Mouse (Mus musculus) myocyte (in vitro differentiated cells): ENCODE results near the gene March6. TPM values are rescaled to one million over a fixed set of nuclear protein-coding genes. Genes with fewer than 3 reads are reported as not detected.

ENCODE experiments used
- H3K27me3 ChIP-seq: one replicate; pipeline ENCODE4 v1.6.1; 2011; ENCODE audit not compliant: control insufficient read depth, insufficient read depth, insufficient read length
- H3K36me3 ChIP-seq: one replicate; pipeline ENCODE4 v1.6.1; 2011; ENCODE audit not compliant: control insufficient read depth, insufficient read depth
- H3K4me2 ChIP-seq: one replicate; pipeline ENCODE4 v1.6.1; 2011; ENCODE audit warnings: low read depth, control low read depth
- H3K4me3 ChIP-seq: one replicate; pipeline ENCODE4 v1.5.1; 2011; ENCODE audit warnings: mild to moderate bottlenecking, control low read depth, moderate library complexity
- H3K79me2 ChIP-seq: one replicate; pipeline ENCODE4 v1.6.1; 2011; ENCODE audit not compliant: control insufficient read depth, insufficient read depth
- H3ac ChIP-seq: one replicate; pipeline ENCODE4 v1.6.1; 2011; ENCODE audit not compliant: control insufficient read depth, insufficient read length
- CEBPB ChIP-seq: IDR thresholded peaks from 2 replicates; pipeline ENCODE4 v1.6.1; 2011; ENCODE audit warnings: mild to moderate bottlenecking, moderate library complexity; ENCODE audit not compliant: poor library complexity, insufficient read depth, severe bottlenecking
- E2F4 ChIP-seq: IDR thresholded peaks from one replicate; pipeline ENCODE4 v1.6.1; 2011; ENCODE audit warnings: mild to moderate bottlenecking, control low read depth, moderate library complexity; ENCODE audit not compliant: insufficient read depth
- MAX ChIP-seq: IDR thresholded peaks from one replicate; pipeline ENCODE4 v1.6.1; 2011; ENCODE audit warnings: low read depth, mild to moderate bottlenecking, control low read depth
- MYOD1 ChIP-seq, 3 experiments: IDR thresholded peaks; one replicate each; pipeline ENCODE4 v1.6.1; 2011; ENCODE audit warnings: control low read depth in 2 of 3, low read depth in 2 of 3, mild to moderate bottlenecking in 2 of 3, moderate library complexity in 1 of 3; ENCODE audit not compliant: insufficient read length in 2 of 3, control insufficient read depth in 1 of 3
- MYOG ChIP-seq, 3 experiments: IDR thresholded peaks; one replicate each; pipeline ENCODE4 v1.6.1; 2011; ENCODE audit warnings: control low read depth in 2 of 3, low read depth in 2 of 3, mild to moderate bottlenecking in 2 of 3; ENCODE audit not compliant: insufficient read length in 2 of 3, control insufficient read depth in 1 of 3, insufficient read depth in 1 of 3
- POLR2A ChIP-seq: IDR thresholded peaks from one replicate; pipeline ENCODE4 v1.6.1; 2011; ENCODE audit warnings: low read depth, mild to moderate bottlenecking, control low read depth, moderate library complexity; ENCODE audit not compliant: insufficient read length
- POLR2AphosphoS2 ChIP-seq: IDR thresholded peaks from one replicate; pipeline ENCODE4 v1.6.1; 2011; ENCODE audit warnings: low read depth, control low read depth; ENCODE audit not compliant: insufficient read length
- REST ChIP-seq: IDR thresholded peaks from one replicate; pipeline ENCODE4 v1.6.1; 2011; ENCODE audit warnings: mild to moderate bottlenecking, control low read depth, moderate library complexity; ENCODE audit not compliant: insufficient read depth, insufficient read length
- SRF ChIP-seq: IDR thresholded peaks from one replicate; pipeline ENCODE4 v1.6.1; 2011; ENCODE audit warnings: low read depth; ENCODE audit not compliant: control insufficient read depth, insufficient read length
- TCF12 ChIP-seq: IDR thresholded peaks from one replicate; pipeline ENCODE4 v1.6.1; 2011; ENCODE audit warnings: mild to moderate bottlenecking, control low read depth; ENCODE audit not compliant: poor library complexity, insufficient read depth, severe bottlenecking
- TCF3 ChIP-seq: IDR thresholded peaks from one replicate; pipeline ENCODE4 v1.6.1; 2011; ENCODE audit warnings: low read depth, control low read depth; ENCODE audit not compliant: insufficient read length
- USF1 ChIP-seq: IDR thresholded peaks from one replicate; pipeline ENCODE4 v1.6.1; 2011; ENCODE audit warnings: low read depth, mild to moderate bottlenecking, control low read depth, moderate library complexity
- polyA plus RNA-seq: library from polyadenylated mRNA; unstranded; fragments of >200 nt; fragmentation: generic; extraction: Trizol; gene quantifications from one replicate; pipeline ENCODE4 v1.2.1, GENCODE M21; 2012; ENCODE audit warnings: missing spikeins

The March6 gene
- polyA plus RNA-seq, 1 experiment, result 37.2 TPM

DNA sequence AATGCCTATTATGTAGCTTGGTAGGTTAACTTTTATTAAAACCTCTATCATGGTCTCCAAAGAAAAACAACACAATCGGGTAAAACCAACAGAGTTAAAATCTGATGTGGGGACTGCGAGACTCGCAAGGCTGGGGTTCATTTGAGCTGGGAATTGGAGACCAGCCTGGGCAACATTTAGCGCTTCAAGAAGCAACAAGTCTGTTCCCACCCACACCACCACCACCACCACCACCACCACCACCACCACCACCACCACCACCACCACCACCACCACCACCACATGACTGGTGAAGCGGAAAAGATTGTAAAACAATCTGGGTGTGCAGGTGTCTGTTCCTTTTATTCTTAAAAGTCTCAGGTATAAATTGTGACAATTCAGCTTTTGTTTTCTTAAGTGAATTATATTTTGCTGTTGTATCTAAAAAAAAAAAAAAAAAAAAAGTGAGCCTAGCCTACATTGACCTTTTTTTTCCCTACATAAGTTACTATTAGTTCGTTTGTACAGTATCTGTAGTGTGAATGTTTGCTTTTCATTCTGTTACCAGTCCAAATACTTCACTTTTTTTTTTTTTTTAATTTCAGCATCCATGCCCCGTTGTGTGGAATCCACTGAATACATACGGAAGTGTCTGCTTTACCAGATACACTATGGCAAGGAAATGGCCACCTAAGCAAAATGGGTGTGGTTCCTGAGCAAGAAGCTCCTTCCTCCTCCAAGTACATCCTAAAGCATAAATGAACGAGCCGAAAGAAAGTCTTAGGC is 76.6 kb downstream of the March6 start:
- Histone ChIP-seq H3K27me3 (no peaks in the 10 kb centered on the region), H3K4me3 (peak overlapping the region; percentile 45), H3K4me2 (peak overlapping the region; percentile 98)

DNA sequence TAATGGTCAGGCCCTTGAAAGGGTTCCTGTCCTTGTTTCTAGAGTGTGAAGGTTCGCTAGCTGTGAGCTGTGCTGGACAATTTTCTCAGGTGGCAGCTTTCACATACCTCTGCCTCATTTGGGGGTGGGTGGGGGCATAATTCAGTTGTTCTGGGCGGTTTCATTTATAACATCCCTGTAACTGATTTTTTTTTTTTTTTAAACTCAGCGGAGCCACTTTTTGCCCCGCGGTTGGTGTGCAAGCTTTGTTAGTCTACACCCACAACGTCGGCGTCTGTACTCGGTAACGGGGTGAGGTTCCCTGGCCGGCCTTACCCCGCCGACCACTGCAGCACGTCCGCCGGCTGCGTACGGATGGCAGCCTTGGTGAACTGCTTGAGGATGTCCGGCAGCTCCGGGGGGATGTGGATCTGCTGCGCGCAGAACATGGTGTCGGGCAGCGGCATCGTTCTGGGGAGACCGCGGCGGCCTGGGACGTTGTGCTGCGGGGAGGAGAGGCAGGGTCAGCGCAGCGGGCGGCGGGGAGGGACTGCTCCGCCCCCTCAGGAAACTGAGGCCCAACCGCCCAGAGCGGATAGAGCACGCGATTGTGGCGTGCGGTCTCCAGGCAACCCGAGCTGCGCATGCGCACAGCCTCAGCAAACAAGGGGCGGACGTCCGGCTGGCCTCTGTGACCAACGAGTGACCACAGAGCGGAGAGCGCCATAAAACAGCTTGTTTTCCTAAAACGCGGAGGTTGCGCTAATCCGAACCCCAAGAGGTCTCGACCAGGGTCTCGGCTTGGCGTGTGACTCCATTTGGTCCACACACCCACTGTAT is 77.5 kb downstream of the March6 start, which contains the start of gene Ropn1l:
Gene Ropn1l, minus strand, starts transcription at position 640 of the 819 bp plus-strand sequence.
- peak within 1 kb of the TSS; percentile 45 for H3K4me3 ChIP-seq
- peak within 1 kb of the TSS; percentile 38 for H3ac ChIP-seq
- TF ChIP-seq MYOG (IDR thresholded peaks at IDR 0.05; ENCODE audit: control insufficient read depth in 1 of 3, insufficient read depth in 1 of 3, insufficient read length in 2 of 3, low read depth in 2 of 3), result peak in 1 of 3 experiments; percentile 41
- peak; percentile 91 for TF ChIP-seq POLR2AphosphoS2
- peak in 1 of 3 experiments; percentile 45 for TF ChIP-seq MYOD1 (IDR thresholded peaks at IDR 0.05; ENCODE audit: control insufficient read depth in 1 of 3, insufficient read length in 2 of 3, low read depth in 2 of 3)
- no peak for TF ChIP-seq E2F4
- no peak for TF ChIP-seq TCF12
- no peak for TF ChIP-seq USF1
- TF ChIP-seq TCF3, result no peak
- no peak for TF ChIP-seq REST
- no peak for TF ChIP-seq MAX
- peak; percentile 89 for TF ChIP-seq POLR2A
- TF ChIP-seq SRF, result peak; percentile 75
- no peak for TF ChIP-seq CEBPB
- peak within 1 kb of the TSS; percentile 98 for H3K4me2 ChIP-seq
- no peaks in the 10 kb centered on the region for H3K79me2 ChIP-seq
- H3K27me3 ChIP-seq, result no peaks in the 10 kb centered on the region
- H3K36me3 ChIP-seq, result peaks cover 19% of the 10 kb centered on the region

More for the DNA sequence above, 76.6 kb downstream of the March6 start:
- TF ChIP-seq MAX (no peak), POLR2AphosphoS2 (no peak), CEBPB (no peak), REST (no peak), USF1 (no peak), MYOG (IDR thresholded peaks at IDR 0.05; ENCODE audit: control insufficient read depth in 1 of 3, insufficient read depth in 1 of 3, insufficient read length in 2 of 3, low read depth in 2 of 3) (no peak), SRF (no peak), MYOD1 (IDR thresholded peaks at IDR 0.05; ENCODE audit: control insufficient read depth in 1 of 3, insufficient read length in 2 of 3, low read depth in 2 of 3) (no peak), TCF12 (no peak), TCF3 (no peak), E2F4 (no peak)
- Histone ChIP-seq H3K36me3 (peaks cover 28% of the 10 kb centered on the region), H3ac (peak overlapping the region; percentile 38), H3K79me2 (no peaks in the 10 kb centered on the region)

DNA sequence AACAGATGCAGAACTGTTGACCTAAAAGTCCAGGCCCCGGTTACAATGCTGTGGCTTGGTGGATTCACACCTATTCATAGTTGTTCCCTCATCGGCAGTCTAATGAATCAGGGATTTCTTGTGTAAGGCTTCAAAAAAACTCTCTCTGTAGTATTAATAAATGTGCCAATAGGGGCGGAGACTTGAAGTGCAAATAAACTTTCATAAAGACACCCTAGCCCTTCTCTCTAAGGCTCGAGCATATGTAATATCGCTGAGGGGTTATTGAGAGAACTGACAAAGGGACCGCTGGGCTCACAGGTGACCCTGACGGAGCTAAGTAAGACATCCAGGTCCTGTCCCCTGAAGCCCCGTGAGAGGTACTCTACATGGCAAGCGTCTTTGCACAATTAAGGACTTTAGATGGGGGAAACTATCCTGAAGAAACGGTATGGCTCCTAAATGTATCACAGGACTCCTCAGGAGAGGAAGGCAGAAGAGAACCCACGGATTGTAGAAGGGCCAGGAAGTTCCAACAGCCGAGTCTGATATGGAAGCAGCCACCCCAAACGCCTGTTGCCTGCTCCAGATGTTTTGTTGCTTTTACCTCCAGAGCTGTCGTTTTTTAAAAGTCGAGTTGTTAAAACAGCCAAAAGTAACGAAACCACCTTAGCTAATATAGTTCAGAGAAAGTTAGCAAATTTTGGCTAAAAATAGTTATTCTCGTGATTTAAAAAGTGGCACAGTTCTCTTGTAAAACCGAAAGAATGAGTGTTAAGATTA is 78.3 kb downstream of the March6 start:
- no peaks in the 10 kb centered on the region for H3K79me2 ChIP-seq
- H3K27me3 ChIP-seq, result no peaks in the 10 kb centered on the region
- H3K4me3 ChIP-seq, result peak overlapping the region; percentile 45
- peaks cover 13% of the 10 kb centered on the region for H3K36me3 ChIP-seq
- TF ChIP-seq POLR2A, result no peak
- no peak for TF ChIP-seq TCF3
- TF ChIP-seq CEBPB, result no peak
- TF ChIP-seq POLR2AphosphoS2, result no peak
- TF ChIP-seq REST, result no peak
- no peak for TF ChIP-seq MAX
- no peak for TF ChIP-seq SRF
- TF ChIP-seq MYOD1 (IDR thresholded peaks at IDR 0.05; ENCODE audit: control insufficient read depth in 1 of 3, insufficient read length in 2 of 3, low read depth in 2 of 3), result no peak
- TF ChIP-seq TCF12, result no peak
- no peak for TF ChIP-seq MYOG (IDR thresholded peaks at IDR 0.05; ENCODE audit: control insufficient read depth in 1 of 3, insufficient read depth in 1 of 3, insufficient read length in 2 of 3, low read depth in 2 of 3)
- TF ChIP-seq E2F4, result no peak
- no peak for TF ChIP-seq USF1
- H3ac ChIP-seq, result peak overlapping the region; percentile 38
- H3K4me2 ChIP-seq, result peak overlapping the region; percentile 98

DNA sequence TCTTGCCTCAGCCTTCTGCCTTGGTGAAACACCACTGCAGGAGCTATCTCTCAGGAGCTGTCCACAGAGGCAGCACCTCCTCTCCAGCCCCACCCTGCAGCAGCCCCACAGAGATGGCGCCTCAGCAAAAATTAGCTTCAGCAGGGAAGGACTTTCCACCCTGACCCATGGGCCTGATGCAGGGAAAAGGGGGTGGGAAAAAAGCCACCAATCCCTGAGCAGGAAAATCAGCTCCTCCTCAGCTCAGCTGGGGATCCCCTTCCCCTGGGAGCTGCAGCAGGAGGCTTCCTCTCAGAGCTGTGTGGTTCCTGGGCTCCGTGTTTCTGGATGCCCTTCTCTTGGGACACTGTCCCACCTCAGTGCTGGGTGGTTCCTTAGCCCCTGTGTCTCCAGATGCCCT is 81.1 kb downstream of the March6 start:
- Histone ChIP-seq H3ac (no peak overlapping the region), H3K79me2 (no peaks in the 10 kb centered on the region), H3K4me2 (no peak overlapping the region), H3K36me3 (no peaks in the 10 kb centered on the region), H3K4me3 (no peak overlapping the region), H3K27me3 (no peaks in the 10 kb centered on the region)
- TF ChIP-seq TCF12, result no peak
- TF ChIP-seq SRF, result no peak
- TF ChIP-seq TCF3, result no peak
- TF ChIP-seq MAX, result no peak
- no peak for TF ChIP-seq POLR2AphosphoS2
